Mouse (Mus musculus) heart, adult 2 months (tissue): ENCODE data around the gene St6gal1.
"Not testable (repeated sequence)": the region's sequence is repeated elsewhere in the genome, so short reads cannot be mapped to it uniquely, and the experiment has no call there.

ENCODE experiments used
- CTCF ChIP-seq: fragments of 200-600 bp; IDR thresholded peaks from 2 replicates; pipeline ENCODE4 v1.8.1; 2022; ENCODE audit warnings: antibody characterized with exemption, mild to moderate bottlenecking, moderate library complexity
- EP300 ChIP-seq: fragments of 200-500 bp; IDR thresholded peaks from 2 replicates; pipeline ENCODE4 v1.6.1; 2011; ENCODE audit warnings: low read depth, low read length, control low read depth; ENCODE audit not compliant: insufficient read depth
- POLR2A ChIP-seq: fragments of 200-500 bp; IDR thresholded peaks from 2 replicates; pipeline ENCODE4 v1.6.1; 2011; ENCODE audit warnings: mild to moderate bottlenecking, low read depth, low read length, control low read depth; ENCODE audit not compliant: insufficient read depth

GRCm38 (mm10) chr16:23179436-23179835, 45.1 kb upstream of the St6gal1 start:
- not testable (repeated sequence) for TF ChIP-seq CTCF, POLR2A, EP300
